Mouse (Mus musculus) liver, embryonic 14.5 days (tissue): ENCODE results near the gene Scarf2. TPM values are rescaled to one million over a fixed set of nuclear protein-coding genes. Genes with fewer than 3 reads are reported as not detected.

Experiments
- ATAC-seq: fragments of 200-750 bp; cut with Nextera tagmentation; 2 replicates; pipeline ENCODE4 v1.8.0; 2017; ENCODE audit warnings: moderate number of reproducible peaks, mild to moderate bottlenecking, moderate library complexity; ENCODE audit not compliant: insufficient read depth
- DNase-seq, 3 experiments: peaks; one replicate each; pipeline ENCODE4 v3.0.0-alpha.2; 2012 to 2013; ENCODE audit warnings: low read depth in 3 of 3, low spot score in 3 of 3
- H3K27ac ChIP-seq: fragments of 300-500 bp; sonication (generic); 2 replicates; pipeline ENCODE4 v1.5.1; 2014; ENCODE audit warnings: moderate library complexity, mild to moderate bottlenecking, control low read depth, inconsistent platforms
- H3K27me3 ChIP-seq: fragments of 300-500 bp; sonication (generic); 2 replicates; pipeline ENCODE4 v1.6.1; 2014; ENCODE audit warnings: mild to moderate bottlenecking, low read length, moderate library complexity; ENCODE audit not compliant: control insufficient read depth, insufficient read depth
- H3K36me3 ChIP-seq: fragments of 300-500 bp; sonication (generic); replicated peaks from 2 replicates; pipeline ENCODE4 v1.6.1; 2014; ENCODE audit warnings: low read depth; ENCODE audit not compliant: control insufficient read depth, insufficient read depth
- H3K4me1 ChIP-seq, 2 experiments: fragments of 200-500 bp in 1 of 2; fragments of 300-500 bp in 1 of 2; sonication (generic) in 1 of 2; replicated peaks; 2 replicates each; pipeline ENCODE4 v1.6.1; 2012 to 2014; ENCODE audit warnings: antibody characterized with exemption in 1 of 2, inconsistent platforms in 1 of 2, low read length in 1 of 2; ENCODE audit not compliant: control insufficient read depth in 2 of 2, insufficient read depth in 2 of 2
- H3K4me2 ChIP-seq: fragments of 300-500 bp; sonication (generic); 2 replicates; pipeline ENCODE4 v1.6.1; 2014; ENCODE audit warnings: low read depth, mild to moderate bottlenecking, control low read depth, moderate library complexity
- H3K4me3 ChIP-seq, 2 experiments: fragments of 200-500 bp in 1 of 2; fragments of 300-500 bp in 1 of 2; sonication (generic) in 1 of 2; 2 replicates each; pipeline ENCODE4 v1.5.1; 2012 to 2014; ENCODE audit warnings: low read depth in 2 of 2, low read length in 2 of 2, mild to moderate bottlenecking in 2 of 2, control low read depth in 1 of 2, inconsistent platforms in 1 of 2, moderate library complexity in 1 of 2; ENCODE audit not compliant: insufficient read depth in 1 of 2
- H3K9ac ChIP-seq: fragments of 300-500 bp; sonication (generic); replicated peaks from 2 replicates; pipeline ENCODE4 v1.6.1; 2014; ENCODE audit warnings: mild to moderate bottlenecking, control low read depth, moderate library complexity
- H3K9me3 ChIP-seq: fragments of 300-500 bp; sonication (generic); 2 replicates; pipeline ENCODE4 v1.6.1; 2016; ENCODE audit warnings: low read length, mixed read lengths; ENCODE audit not compliant: control insufficient read depth
- CTCF ChIP-seq: IDR thresholded peaks from 2 replicates; pipeline ENCODE4 v1.5.1; 2016; ENCODE audit warnings: antibody characterized with exemption, low read depth, control low read depth
- EP300 ChIP-seq: IDR thresholded peaks from 2 replicates; pipeline ENCODE4 v1.6.1; 2016; ENCODE audit warnings: antibody characterized with exemption, low read depth
- WGBS: fragments of 180-500 bp; shearing (Covaris S2); extraction: QIAGEN DNeasy Blood & Tissue Kit; methylation state at CpG from one replicate; pipeline ENCODE4 v1.1.7; 2014; ENCODE audit not compliant: insufficient replicate concordance; 5-methylcytosine and 5-hydroxymethylcytosine counted together
- polyA plus RNA-seq, 2 experiments: library from polyadenylated mRNA; depleted of rRNA in 1 of 2; stranded (reverse) in 1 of 2; unstranded in 1 of 2; fragments of >200 nt; fragmentation: Nextera tagmentation in 1 of 2; extraction: Ambion mirVana in 1 of 2; gene quantifications; 2 replicates each; pipeline versions ENCODE4 v1.2.1 to v1.2.3; 2012 to 2014

Scarf2 gene
- polyA plus RNA-seq, 2 experiments: 0.51 to 3.4 TPM

- H3K36me3 ChIP-seq: no peaks in the 10 kb centered on the region
- WGBS: under 1% methylated on average over 82 of the region's 103 CpGs
- TF ChIP-seq EP300 (no peak), CTCF (no peak)
- no peaks in the 10 kb centered on the region for H3K9me3 ChIP-seq
- H3K27ac ChIP-seq: no peak overlapping the region
- peaks cover 62% of the 10 kb centered on the region for H3K27me3 ChIP-seq
- peak overlapping the region; percentile 3 to 36; a peak in 3 of 4 replicates for H3K4me3 ChIP-seq
- no peak for ATAC-seq
- H3K9ac ChIP-seq: no peak overlapping the region
- peak overlapping the region; percentile 37 for H3K4me2 ChIP-seq
- no peaks in the 10 kb centered on the region for H3K4me1 ChIP-seq
- no peak for DNase-seq
Observed at GRCm38 (mm10) chr16:17833681-17834399, 36.8 kb downstream of the Scarf2 start.

GRCm38 (mm10) chr16:17834543-17834942, 37.5 kb downstream of the Scarf2 start:
- H3K4me1 ChIP-seq: no peaks in the 10 kb centered on the region
- WGBS: 34% methylated on average over 7 of the region's 7 CpGs
- no peak for ATAC-seq
- no peaks in the 10 kb centered on the region for H3K36me3 ChIP-seq
- H3K9ac ChIP-seq: no peak overlapping the region
- no peak for TF ChIP-seq EP300
- no peak for TF ChIP-seq CTCF
- H3K4me3 ChIP-seq: no peak overlapping the region
- no peaks in the 10 kb centered on the region for H3K9me3 ChIP-seq
- DNase-seq: no peak
- peaks cover 62% of the 10 kb centered on the region for H3K27me3 ChIP-seq
- H3K27ac ChIP-seq: no peak overlapping the region
- no peak overlapping the region for H3K4me2 ChIP-seq

GRCm38 (mm10) chr16:17835481-17835880, 38.4 kb downstream of the Scarf2 start:
- Histone ChIP-seq H3K36me3 (no peaks in the 10 kb centered on the region), H3K9ac (no peak overlapping the region), H3K9me3 (no peaks in the 10 kb centered on the region), H3K27me3 (peaks cover 59% of the 10 kb centered on the region), H3K4me3 (no peak overlapping the region), H3K4me2 (no peak overlapping the region), H3K4me1 (no peaks in the 10 kb centered on the region), H3K27ac (no peak overlapping the region)
- TF ChIP-seq EP300 (no peak), CTCF (no peak)
- DNase-seq (no peak), ATAC-seq (no peak)
- 46% methylated on average over 13 of the region's 13 CpGs for WGBS

GRCm38 (mm10) chr16:17838051-17838450, 41.0 kb downstream of the Scarf2 start, which contains the start of gene Car15:
Car15 (minus strand) TSS chr16:17838364.
- Histone ChIP-seq H3K27me3 (peaks cover 34% of the 10 kb centered on the region), H3K4me1 (no peaks in the 10 kb centered on the region), H3K9me3 (no peaks in the 10 kb centered on the region), H3K27ac (no peak within 1 kb of the TSS), H3K9ac (no peak within 1 kb of the TSS), H3K4me2 (no peak within 1 kb of the TSS), H3K4me3 (no peak within 1 kb of the TSS), H3K36me3 (peaks cover 12% of the 10 kb centered on the region)
- WGBS: 68% methylated on average over 6 of the region's 6 CpGs
- DNase-seq (no peak), ATAC-seq (no peak)
- TF ChIP-seq CTCF (no peak), EP300 (no peak)

GRCm38 (mm10) chr16:17839976-17840375, 42.9 kb downstream of the Scarf2 start:
- no peak overlapping the region for H3K27ac ChIP-seq
- H3K27me3 ChIP-seq: peaks cover 15% of the 10 kb centered on the region
- no peaks in the 10 kb centered on the region for H3K4me1 ChIP-seq
- no peak for TF ChIP-seq EP300
- TF ChIP-seq CTCF: no peak
- H3K9ac ChIP-seq: no peak overlapping the region
- 62% methylated on average over 4 of the region's 4 CpGs for WGBS
- no peak overlapping the region for H3K4me2 ChIP-seq
- no peaks in the 10 kb centered on the region for H3K9me3 ChIP-seq
- H3K36me3 ChIP-seq: peaks cover 19% of the 10 kb centered on the region
- no peak for DNase-seq
- H3K4me3 ChIP-seq: no peak overlapping the region
- ATAC-seq: no peak
